Mouse (Mus musculus): ENCODE measurements around the gene Orc5. TPM values are rescaled to one million over a fixed set of nuclear protein-coding genes. Genes with fewer than 3 reads are reported as not detected.

Gene Orc5
- total RNA-seq (2012; rRNA removed) (24.1 and 27.4 TPM in 2 replicates), total RNA-seq (2014; rRNA removed) (74.5 and 76.5 TPM in 2 replicates), polyA plus RNA-seq (2012; ENCODE audit: insufficient read length, low read depth) (42.3 and 47.8 TPM in 2 replicates)

DNA sequence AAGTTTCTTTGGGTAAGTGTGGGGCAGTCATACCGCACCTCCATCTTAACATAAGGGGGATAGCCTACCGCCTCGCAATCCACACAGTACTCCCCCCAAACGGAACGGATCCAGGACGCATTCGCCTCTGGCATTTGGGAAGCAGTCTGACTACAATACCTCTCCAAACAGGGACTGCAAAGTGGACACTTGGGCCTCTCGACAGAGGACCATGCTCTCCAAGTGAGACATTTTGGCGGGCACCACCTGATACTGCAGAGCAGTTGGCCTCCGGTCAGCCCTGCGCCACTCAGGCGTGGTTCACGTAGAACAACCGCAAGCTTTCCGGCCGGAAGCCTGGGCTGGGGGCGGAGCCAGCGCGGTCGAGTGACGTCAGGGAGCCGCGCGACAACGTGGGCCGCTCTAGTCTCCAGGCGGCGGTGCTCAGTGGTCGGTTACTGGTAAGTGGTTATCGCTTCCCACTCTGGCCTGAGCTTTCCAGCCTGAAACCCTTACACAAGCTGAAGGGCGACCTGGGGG is at the start of gene Orc5:
TSS of gene Orc5 (minus strand) at position 397 of the 519 bp plus-strand sequence.
- Histone ChIP-seq H3K9ac (ENCODE audit: insufficient read depth, low read depth) (peak within 1 kb of the TSS; percentile 87), H3K4me2 (ENCODE audit: insufficient read depth, low read depth, poor library complexity, severe bottlenecking) (peak within 1 kb of the TSS; percentile 73), H3K79me2 (replicated peaks; ENCODE audit: control insufficient read depth, extremely low read depth, insufficient read depth, poor library complexity, severe bottlenecking) (peaks cover 16% of the 10 kb centered on the region), H3K36me3 (replicated peaks in 1 of 2; ENCODE audit: control insufficient read depth in 1 of 2, insufficient read depth in 1 of 2, low read length in 1 of 2) (peaks cover 17 to 40% of the 10 kb centered on the region in 2 experiments), H3K27me3 (replicated peaks) (no peaks in the 10 kb centered on the region), H3K27ac (ENCODE audit: insufficient read depth, low read depth) (peak within 1 kb of the TSS; percentile 49), H3K9me3 (replicated peaks; ENCODE audit: low read length) (peaks cover 8% of the 10 kb centered on the region), H3K4me3 (replicated peaks in 1 of 3; ENCODE audit: low read depth in 2 of 3, low read length in 2 of 3, poor library complexity in 1 of 3) (peak within 1 kb of the TSS; percentile 85 to 86 (median 86)), H3K4me1 (ENCODE audit: control insufficient read depth in 1 of 2, insufficient read depth in 2 of 2) (peaks cover 9 to 26% of the 10 kb centered on the region in 2 experiments; a peak in 3 of 4 replicates)
- TF ChIP-seq MXI1 (IDR thresholded peaks at IDR 0.05; ENCODE audit: low read depth, low read length) (peak; percentile 94), PAX5 (IDR thresholded peaks at IDR 0.05; ENCODE audit: low read length) (no peak), MAFK (IDR thresholded peaks at IDR 0.05; ENCODE audit: insufficient replicate concordance, low read length) (no peak), HCFC1 (IDR thresholded peaks at IDR 0.05; ENCODE audit: low read depth, low read length) (peak; percentile 90), POLR2A (IDR thresholded peaks at IDR 0.05; ENCODE audit: low read depth, low read length) (peak; percentile 98), TBP (conservative IDR thresholded peaks at IDR 0.05; ENCODE audit: low read depth, low read length) (0 out of 2 replicates have a peak, but pooled peaks have one; percentile 56), SIN3A (IDR thresholded peaks at IDR 0.05; ENCODE audit: low read length) (peak; percentile 83), NRF1 (IDR thresholded peaks at IDR 0.05; ENCODE audit: low read depth, low read length) (no peak; the same call in 1 of the 2 replicates), USF2 (conservative IDR thresholded peaks at IDR 0.05; ENCODE audit: low read depth, low read length) (no peak), IRF4 (IDR thresholded peaks at IDR 0.05; ENCODE audit: low read depth, low read length) (peak; percentile 61), ETS1 (conservative IDR thresholded peaks at IDR 0.05; ENCODE audit: low read depth, low read length) (peak; percentile 31), RCOR1 (conservative IDR thresholded peaks at IDR 0.05; ENCODE audit: low read depth, low read length) (no peak), EP300 (IDR thresholded peaks at IDR 0.05; ENCODE audit: low read length) (no peak), MEF2A (IDR thresholded peaks at IDR 0.05; ENCODE audit: borderline replicate concordance, low read depth, low read length) (no peak; the same call in 1 of the 2 replicates), ZMIZ1 (IDR thresholded peaks at IDR 0.05; ENCODE audit: low read depth, low read length) (peak; percentile 80; the same call in 1 of the 2 replicates), BHLHE40 (IDR thresholded peaks at IDR 0.05; ENCODE audit: low read depth, low read length) (peak; percentile 72), JUN (IDR thresholded peaks at IDR 0.05; ENCODE audit: insufficient read depth, low read depth, low read length) (0 out of 2 replicates have a peak, but pooled peaks have one; percentile 27), NELFE (IDR thresholded peaks at IDR 0.05; ENCODE audit: low read depth, low read length) (peak; percentile 96), MAX (IDR thresholded peaks at IDR 0.05; ENCODE audit: low read length) (peak; percentile 82), GABPA (IDR thresholded peaks at IDR 0.05; ENCODE audit: insufficient replicate concordance, low read depth, low read length) (peak; percentile 42; the same call in 1 of the 2 replicates), MYC (IDR thresholded peaks at IDR 0.05; ENCODE audit: low read depth, low read length) (peak; percentile 87), RAD21 (IDR thresholded peaks at IDR 0.05; ENCODE audit: low read depth, low read length) (no peak), TCF12 (IDR thresholded peaks at IDR 0.05; ENCODE audit: low read depth, low read length) (peak; percentile 95), ELF1 (IDR thresholded peaks at IDR 0.05; ENCODE audit: low read depth, low read length) (peak; percentile 89), KAT2A (IDR thresholded peaks at IDR 0.05; ENCODE audit: insufficient replicate concordance, low read length) (peak; percentile 85; the same call in 1 of the 2 replicates), E2F4 (IDR thresholded peaks at IDR 0.05; ENCODE audit: insufficient replicate concordance, low read depth, low read length) (peak; percentile 59; the same call in 1 of the 2 replicates)
- DNase-seq (ENCODE audit: extremely low read depth): peak; percentile 93
- dilution Hi-C loops (cut with MboI; ENCODE audit: extremely low pct_ligation_motif_present, extremely low pct_unique_long_range_greater_than_20kb, low sequenced_read_pairs): no loop called here
- in situ Hi-C loops (cut with MboI; ENCODE audit: low pct_ligation_motif_present, low pct_unique_long_range_greater_than_20kb, low sequenced_read_pairs): no loop called here

All from CH12.LX (cell line).